Mouse (Mus musculus): Measurements from ENCODE around the gene Braf. TPM values are rescaled to one million over a fixed set of nuclear protein-coding genes. Genes with fewer than 3 reads are reported as not detected.

The Braf gene
- polyA plus RNA-seq (2012; rRNA removed), result 3.1 and 3.7 TPM in 2 replicates

GRCm38 (mm10) chr6:39724866-39725711, at the start of gene Braf:
Braf (minus strand) TSS chr6:39725463.

GRCm38 (mm10) chr6:39592401-39593214, 132.7 kb downstream of the Braf start, which contains the start of gene Ndufb2:
Ndufb2 (plus strand) TSS chr6:39592574.

GRCm38 (mm10) chr6:39585517-39585916, 139.7 kb downstream of the Braf start, which contains the start of gene Gm42420:
Gm42420 (plus strand) TSS chr6:39585753.

GRCm38 (mm10) chr6:39573791-39574554, 151.3 kb downstream of the Braf start, which contains the start of gene Adck2:
Adck2 (plus strand) TSS chr6:39573873.

GRCm38 (mm10) chr6:39557723-39558261, 167.5 kb downstream of the Braf start, which contains the start of gene Dennd2a:
Dennd2a (minus strand) TSS chr6:39557867.

Other genes starting within 250 kb of the Braf start
- 2.2 and 2.6 TPM in 2 replicates for gene Dennd2a, start 167.6 kb downstream of the Braf start, polyA plus RNA-seq (2012; rRNA removed)
- gene Adck2, start 151.6 kb downstream of the Braf start, polyA plus RNA-seq (2012; rRNA removed), result 4.0 and 4.3 TPM in 2 replicates
- gene Gm42420, start 139.7 kb downstream of the Braf start, polyA plus RNA-seq (2012; rRNA removed), result 0.55 and 0.91 TPM in 2 replicates
- gene Ndufb2, start 132.9 kb downstream of the Braf start, polyA plus RNA-seq (2012; rRNA removed), result 120 and 131 TPM in 2 replicates
- 75.0 and 97.6 TPM in 2 replicates for gene Mrps33, start 85.5 kb upstream of the Braf start, polyA plus RNA-seq (2012; rRNA removed)
- gene Tmem178b, start 147.8 kb upstream of the Braf start, polyA plus RNA-seq (2012; rRNA removed), result 0.05 TPM in 1 of 2 replicates, not detected in the other

Measured in liver, embryonic 18 days (tissue).